Mouse (Mus musculus) lung, embryonic 14.5 days (tissue): ENCODE results near the gene Sufu. TPM values are rescaled to one million over a fixed set of nuclear protein-coding genes. Genes with fewer than 3 reads are reported as not detected.

Experiments used
- ATAC-seq: fragments of 200-750 bp; cut with Nextera tagmentation; 2 replicates; pipeline ENCODE4 v1.8.0; 2017; ENCODE audit warnings: mild to moderate bottlenecking, moderate TSS enrichment, moderate library complexity; ENCODE audit not compliant: insufficient read depth
- DNase-seq: peaks from one replicate; pipeline ENCODE4 v3.0.0-alpha.2; 2015
- H3K27ac ChIP-seq: fragments of 300-500 bp; sonication (generic); 2 replicates; pipeline ENCODE4 v1.5.1; 2014; ENCODE audit warnings: low read depth, mild to moderate bottlenecking, moderate library complexity
- H3K27me3 ChIP-seq: fragments of 300-500 bp; sonication (generic); 2 replicates; pipeline ENCODE4 v1.6.1; 2014; ENCODE audit warnings: low read length, control low read depth; ENCODE audit not compliant: insufficient read depth
- H3K36me3 ChIP-seq: fragments of 300-500 bp; sonication (generic); 2 replicates; pipeline ENCODE4 v1.6.1; 2014; ENCODE audit warnings: control low read depth; ENCODE audit not compliant: insufficient read depth
- H3K4me1 ChIP-seq: fragments of 300-500 bp; sonication (generic); 2 replicates; pipeline ENCODE4 v1.6.1; 2014; ENCODE audit warnings: antibody characterized with exemption, control low read depth; ENCODE audit not compliant: insufficient read depth
- H3K4me2 ChIP-seq: fragments of 300-500 bp; sonication (generic); 2 replicates; pipeline ENCODE4 v1.6.1; 2014; ENCODE audit warnings: mild to moderate bottlenecking
- H3K4me3 ChIP-seq: fragments of 300-500 bp; sonication (generic); 2 replicates; pipeline ENCODE4 v1.5.1; 2014; ENCODE audit warnings: low read depth, low read length
- H3K9ac ChIP-seq: fragments of 300-500 bp; sonication (generic); 2 replicates; pipeline ENCODE4 v1.6.1; 2014
- H3K9me3 ChIP-seq: fragments of 300-500 bp; sonication (generic); 2 replicates; pipeline ENCODE4 v1.6.1; 2016; ENCODE audit warnings: low read depth, low read length, control low read depth
- CTCF ChIP-seq: IDR thresholded peaks from 2 replicates; pipeline ENCODE4 v1.5.1; 2016; ENCODE audit warnings: antibody characterized with exemption, low read depth
- WGBS: fragments of 180-500 bp; shearing (Covaris S2); extraction: QIAGEN DNeasy Blood & Tissue Kit; methylation state at CpG from one replicate; pipeline ENCODE4 v1.1.7; 2014; 5-methylcytosine and 5-hydroxymethylcytosine counted together
- polyA plus RNA-seq: library from polyadenylated mRNA; unstranded; fragments of >200 nt; fragmentation: Nextera tagmentation; extraction: Ambion mirVana; gene quantifications from 2 replicates; pipeline ENCODE4 v1.2.1, GENCODE M21; 2014

Sufu gene
- polyA plus RNA-seq, 1 experiment from 2014 or later, result 47.5 TPM

DNA sequence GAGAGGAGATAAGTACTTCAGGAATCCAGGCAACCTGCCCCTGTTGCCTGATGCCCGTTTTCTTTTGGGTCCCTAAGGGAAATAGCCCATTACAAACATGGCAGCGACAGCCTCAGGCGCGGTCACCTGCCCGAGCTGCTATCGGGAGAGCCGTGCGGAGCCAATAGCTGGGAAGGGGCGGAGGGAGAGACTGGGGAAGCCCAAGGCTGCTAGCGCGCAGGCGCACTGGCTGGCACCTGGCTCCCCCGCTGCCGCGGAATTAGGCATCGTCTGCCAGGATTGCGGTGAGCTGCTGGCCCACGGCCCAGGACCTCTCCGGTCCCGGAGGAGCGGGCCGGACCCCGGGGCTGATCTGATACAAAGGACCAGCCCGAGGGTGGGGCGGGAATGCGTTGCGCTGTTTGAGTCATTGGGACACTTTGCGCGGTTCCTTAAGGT, 40.0 kb upstream of the Sufu start:
- Histone ChIP-seq H3K27me3 (peaks cover 14% of the 10 kb centered on the region), H3K9me3 (no peaks in the 10 kb centered on the region), H3K4me1 (no peaks in the 10 kb centered on the region), H3K9ac (peak overlapping the region; percentile 56), H3K27ac (no peak overlapping the region), H3K4me2 (peak overlapping the region; percentile 82), H3K4me3 (peak overlapping the region; percentile 49), H3K36me3 (no peaks in the 10 kb centered on the region)
- DNase-seq, result peak; percentile 85
- under 1% methylated on average over 29 of the region's 29 CpGs for WGBS
- TF ChIP-seq CTCF, result no peak
- peak; percentile 84 for ATAC-seq

DNA sequence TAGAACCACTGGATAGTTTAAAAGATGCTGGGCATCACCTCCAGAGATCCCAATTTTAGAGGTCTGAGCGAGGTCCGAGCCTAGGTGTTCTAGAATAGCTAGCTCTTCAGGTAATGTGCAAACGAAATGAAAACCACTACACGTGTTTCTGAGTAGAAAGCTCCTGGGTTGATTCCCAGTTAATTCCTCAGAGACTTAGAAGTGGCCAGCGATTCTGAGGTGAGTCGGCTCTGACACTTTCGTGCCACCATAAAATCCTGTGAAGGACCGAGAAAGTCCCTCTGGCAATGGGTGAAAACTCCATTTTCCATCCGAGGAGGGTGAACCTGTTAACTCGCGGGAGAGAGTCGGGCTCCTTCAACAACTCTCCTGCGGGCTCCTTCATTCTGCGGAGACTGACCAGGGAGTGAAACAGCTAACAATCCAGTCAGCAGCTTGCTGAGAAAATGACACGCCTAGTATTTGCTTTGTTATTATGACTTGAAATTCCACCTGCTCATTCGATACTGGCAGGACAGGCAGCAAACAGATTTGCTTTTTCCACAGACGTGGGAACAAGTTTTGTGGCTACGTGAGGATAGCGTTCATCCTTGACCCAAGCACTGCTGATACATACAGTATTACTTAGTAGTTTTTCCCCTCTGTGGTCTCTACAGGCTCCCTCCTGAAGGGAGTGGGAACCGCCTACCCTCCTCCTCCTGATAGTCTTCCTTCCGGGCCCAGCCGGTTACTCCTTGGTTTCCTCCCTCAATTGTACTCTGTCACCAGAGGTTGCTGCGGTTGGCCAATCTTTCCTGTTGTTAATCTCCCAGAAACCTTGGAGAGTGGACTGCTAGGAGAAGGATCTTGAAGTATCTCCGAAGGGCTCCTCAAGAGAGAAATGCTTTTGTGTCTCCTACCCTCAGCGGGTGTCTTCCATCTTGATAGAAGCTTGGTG, 39.1 kb upstream of the Sufu start:
- Histone ChIP-seq H3K9ac (peak overlapping the region; percentile 56), H3K4me2 (peak overlapping the region; percentile 82), H3K27ac (peak overlapping the region; percentile 48), H3K36me3 (no peaks in the 10 kb centered on the region), H3K4me1 (no peaks in the 10 kb centered on the region), H3K4me3 (peak overlapping the region; percentile 49), H3K9me3 (no peaks in the 10 kb centered on the region), H3K27me3 (peaks cover 14% of the 10 kb centered on the region)
- DNase-seq, result peak; percentile 42
- no peak for TF ChIP-seq CTCF
- WGBS, result 14% methylated on average over 25 of the region's 25 CpGs
- ATAC-seq, result no peak

DNA sequence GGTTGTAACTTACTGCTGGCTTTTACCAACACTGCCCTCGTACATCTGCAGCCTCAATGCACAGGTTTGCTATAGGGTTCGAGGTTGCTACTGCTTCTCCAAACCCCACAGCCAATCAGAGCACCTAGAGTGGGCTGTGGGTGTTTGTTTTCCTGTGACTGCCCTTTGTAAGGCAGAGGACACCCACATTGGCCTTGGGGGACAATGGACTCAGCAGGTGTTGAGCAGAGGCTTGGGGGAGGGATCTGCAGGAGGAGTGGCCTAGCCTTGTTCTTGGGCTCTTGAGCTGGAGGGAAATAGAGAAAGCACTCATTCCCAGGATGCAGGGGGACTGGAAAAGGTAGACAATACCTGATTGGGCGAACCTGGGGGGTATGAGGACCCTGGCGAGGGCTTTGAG, 38.3 kb upstream of the Sufu start:
- no peak for TF ChIP-seq CTCF
- Histone ChIP-seq H3K4me3 (no peak overlapping the region), H3K36me3 (no peaks in the 10 kb centered on the region), H3K4me1 (no peaks in the 10 kb centered on the region), H3K4me2 (peak overlapping the region; percentile 82), H3K9me3 (no peaks in the 10 kb centered on the region), H3K9ac (no peak overlapping the region), H3K27me3 (peaks cover 14% of the 10 kb centered on the region), H3K27ac (peak overlapping the region; percentile 48; the same call in 1 of the 2 replicates)
- 50% methylated on average over 4 of the region's 4 CpGs for WGBS
- no peak for ATAC-seq
- no peak for DNase-seq

DNA sequence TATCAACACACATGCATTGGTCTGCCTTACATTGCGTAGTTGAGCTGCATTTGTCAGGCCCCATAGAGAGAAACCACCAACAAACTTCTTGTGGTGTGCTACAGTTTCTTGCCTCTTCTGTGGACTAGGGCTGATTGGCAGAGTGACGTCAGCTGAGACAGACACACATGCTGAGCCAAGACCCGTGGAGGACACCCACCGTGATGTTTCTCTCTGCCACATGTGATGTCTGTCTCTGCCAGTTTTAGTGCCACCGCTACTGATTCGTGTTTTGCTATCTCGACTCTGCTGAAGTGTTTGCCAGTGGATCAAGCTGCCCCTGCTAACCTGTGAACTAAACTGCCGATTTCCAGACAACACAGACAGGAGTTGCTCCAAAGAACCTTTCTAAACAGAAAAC, 34.6 kb upstream of the Sufu start:
- ATAC-seq, result no peak
- Histone ChIP-seq H3K27me3 (peaks cover 7% of the 10 kb centered on the region), H3K36me3 (no peaks in the 10 kb centered on the region), H3K4me3 (no peak overlapping the region), H3K4me2 (no peak overlapping the region), H3K4me1 (no peaks in the 10 kb centered on the region), H3K9ac (no peak overlapping the region), H3K9me3 (no peaks in the 10 kb centered on the region), H3K27ac (no peak overlapping the region)
- DNase-seq, result no peak
- no peak for TF ChIP-seq CTCF
- WGBS, result 77% methylated on average over 8 of the region's 8 CpGs

DNA sequence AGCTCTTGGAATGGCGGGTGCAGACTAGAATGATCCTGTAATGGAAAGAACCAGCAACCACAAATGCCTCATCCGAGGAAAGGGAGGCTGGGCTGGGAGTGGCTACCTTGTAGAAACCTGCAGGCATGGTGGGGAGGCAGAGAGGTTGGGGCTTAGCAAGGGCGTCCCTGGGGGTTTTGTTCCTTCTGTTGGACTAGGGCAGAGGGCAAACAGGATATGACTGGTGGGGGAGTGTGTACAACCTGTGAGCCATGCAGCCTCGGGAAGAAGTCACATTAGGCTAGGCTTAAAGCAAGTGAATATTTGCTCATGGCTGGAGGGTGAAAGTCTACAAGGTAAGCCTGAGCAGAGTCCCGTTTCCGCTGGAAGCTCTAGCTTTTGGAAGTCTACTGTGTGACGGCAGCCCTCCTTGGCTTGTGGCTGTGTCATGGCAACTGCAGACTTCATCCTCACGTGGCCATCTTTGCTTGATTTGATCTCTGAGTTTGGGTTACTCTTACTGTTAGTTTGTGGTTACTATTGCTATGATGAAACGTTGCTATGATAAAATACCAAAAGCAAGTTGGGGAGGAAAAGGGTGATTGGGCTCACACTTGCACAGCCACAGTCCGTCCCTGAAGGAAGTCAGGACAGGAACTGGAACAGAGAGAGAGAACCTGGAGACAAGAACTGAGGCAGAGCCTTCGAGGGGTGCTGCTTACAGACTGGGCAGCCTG, 33.2 kb upstream of the Sufu start:
- no peak overlapping the region for H3K27ac ChIP-seq

DNA sequence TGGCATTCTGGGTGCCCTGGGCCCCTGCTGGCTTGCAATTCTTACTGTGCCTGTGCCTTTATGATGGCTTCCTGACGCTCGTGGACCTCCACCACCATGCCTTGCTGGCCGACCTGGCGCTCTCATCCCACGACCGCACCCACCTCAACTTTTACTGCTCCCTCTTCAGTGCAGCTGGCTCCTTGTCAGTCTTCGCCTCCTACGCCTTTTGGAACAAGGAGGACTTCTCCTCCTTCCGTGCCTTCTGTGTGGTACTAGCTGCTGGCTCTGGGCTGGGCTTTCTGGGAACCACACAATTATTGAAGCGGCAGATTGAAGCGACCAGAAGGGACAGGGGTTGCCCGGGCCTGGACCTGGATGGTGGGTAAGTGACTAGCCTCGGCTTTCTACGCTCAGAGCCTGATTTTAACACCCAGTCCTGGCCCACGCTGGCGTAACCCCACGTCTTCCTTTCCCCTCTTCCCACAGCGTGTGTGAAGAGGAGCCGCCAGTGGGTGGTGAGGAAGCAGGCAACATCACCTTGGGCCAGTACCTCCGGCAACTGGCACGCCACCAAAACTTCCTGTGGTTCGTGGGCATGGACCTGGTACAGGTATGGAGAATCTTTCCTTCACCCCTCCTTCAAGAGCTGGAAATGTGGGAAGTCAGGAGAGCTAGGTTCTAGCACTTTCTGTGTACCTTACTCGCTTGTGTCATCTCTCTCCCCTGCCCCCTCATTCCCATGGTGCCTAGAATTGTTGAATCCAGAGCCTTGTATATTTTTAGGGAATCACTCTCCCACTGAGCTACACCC, 28.7 kb upstream of the Sufu start:
- Histone ChIP-seq H3K4me2 (no peak overlapping the region), H3K9me3 (no peaks in the 10 kb centered on the region), H3K27ac (no peak overlapping the region), H3K4me3 (no peak overlapping the region), H3K36me3 (no peaks in the 10 kb centered on the region), H3K9ac (no peak overlapping the region), H3K27me3 (no peaks in the 10 kb centered on the region), H3K4me1 (no peaks in the 10 kb centered on the region)
- TF ChIP-seq CTCF, result no peak
- 83% methylated on average over 23 of the region's 23 CpGs for WGBS
- DNase-seq (no peak), ATAC-seq (no peak)

More for the DNA sequence above, 33.2 kb upstream of the Sufu start:
- no peaks in the 10 kb centered on the region for H3K4me1 ChIP-seq
- no peak overlapping the region for H3K4me3 ChIP-seq
- no peak overlapping the region for H3K9ac ChIP-seq
- ATAC-seq (no peak), DNase-seq (no peak)
- 79% methylated on average over 11 of the region's 11 CpGs for WGBS
- TF ChIP-seq CTCF, result no peak
- no peaks in the 10 kb centered on the region for H3K36me3 ChIP-seq
- H3K27me3 ChIP-seq, result no peaks in the 10 kb centered on the region; the same call in 1 of the 2 replicates
- H3K4me2 ChIP-seq, result no peak overlapping the region
- no peaks in the 10 kb centered on the region for H3K9me3 ChIP-seq
